Mouse (Mus musculus) ES-E14 (cell line): Measurements from ENCODE around the gene Cfap45.

Source experiments
- CHD2 ChIP-seq: IDR thresholded peaks from 2 replicates; pipeline ENCODE4 v1.6.1; 2014; ENCODE audit warnings: mild to moderate bottlenecking, low read depth, low read length, inconsistent platforms
- HCFC1 ChIP-seq: IDR thresholded peaks from 2 replicates; pipeline ENCODE4 v1.6.1; 2012; ENCODE audit warnings: low read length, inconsistent platforms, borderline replicate concordance; ENCODE audit not compliant: insufficient read depth
- MAFK ChIP-seq: IDR thresholded peaks from 2 replicates; pipeline ENCODE4 v1.6.1; 2014; ENCODE audit warnings: mild to moderate bottlenecking, low read depth, low read length, inconsistent platforms; ENCODE audit not compliant: insufficient read depth
- ZC3H11A ChIP-seq: IDR thresholded peaks from 2 replicates; pipeline ENCODE4 v1.6.1; 2012; ENCODE audit warnings: low read depth, mild to moderate bottlenecking, inconsistent platforms, low read length, borderline replicate concordance
- ZNF384 ChIP-seq: IDR thresholded peaks from 2 replicates; pipeline ENCODE4 v1.6.1; 2012; ENCODE audit warnings: low read depth, low read length, inconsistent platforms

DNA sequence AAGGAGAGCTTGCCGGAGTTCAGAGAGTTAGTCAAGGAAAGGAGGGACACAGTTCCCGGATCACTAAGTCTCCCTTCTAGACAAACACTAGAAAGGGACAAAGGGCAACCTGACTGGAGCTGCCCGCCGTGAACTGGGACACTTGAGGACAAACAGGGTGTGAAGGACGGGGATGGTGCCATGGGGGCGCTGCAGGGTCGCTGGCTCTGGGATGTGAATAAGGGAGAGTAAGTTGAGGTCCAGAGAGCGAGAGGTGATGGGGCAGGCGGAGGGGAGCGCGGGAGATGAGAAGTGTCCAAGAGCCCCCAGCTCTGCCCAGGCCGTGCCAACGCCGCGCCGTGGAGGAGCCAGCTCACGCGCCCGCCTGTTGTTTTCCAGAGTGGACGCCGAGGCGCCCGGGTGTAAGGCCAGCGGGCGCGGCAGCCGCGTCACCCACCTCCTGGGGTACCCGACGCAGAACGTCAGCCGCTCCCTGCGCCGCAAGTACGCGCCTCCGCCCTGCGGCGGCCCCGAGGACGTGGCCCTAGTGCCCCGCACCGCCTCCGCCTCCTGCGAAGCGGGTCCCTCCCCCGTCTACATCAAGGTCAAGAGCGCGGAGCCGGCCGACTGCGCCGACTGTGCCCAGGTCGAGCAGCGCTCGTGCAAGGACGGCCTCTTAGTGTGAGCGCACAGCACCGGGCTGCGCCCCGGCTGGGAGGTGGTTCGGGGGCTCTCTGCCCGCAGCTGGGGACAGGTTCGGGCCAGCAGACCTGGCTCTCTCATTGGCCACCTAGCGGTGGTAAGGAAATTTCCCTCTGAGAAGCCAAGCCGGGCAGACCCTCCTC lies 42.3 kb downstream of the Cfap45 start:
- TF ChIP-seq ZC3H11A (no peak), ZNF384 (no peak), CHD2 (no peak), MAFK (no peak), HCFC1 (peak; percentile 29; the same call in 1 of the 2 replicates)
